Mouse (Mus musculus) testis, postnatal 10 days (tissue): Measurements from ENCODE around the gene Atp6v0b.
A peak's percentile ranks its signal among the peaks of the same experiment; 100 is the strongest.

ENCODE experiments used
- DNase-seq: peaks from one replicate; pipeline ENCODE4 v3.0.0; 2021; ENCODE audit warnings: low spot score

Gene Atp6v0b

DNA sequence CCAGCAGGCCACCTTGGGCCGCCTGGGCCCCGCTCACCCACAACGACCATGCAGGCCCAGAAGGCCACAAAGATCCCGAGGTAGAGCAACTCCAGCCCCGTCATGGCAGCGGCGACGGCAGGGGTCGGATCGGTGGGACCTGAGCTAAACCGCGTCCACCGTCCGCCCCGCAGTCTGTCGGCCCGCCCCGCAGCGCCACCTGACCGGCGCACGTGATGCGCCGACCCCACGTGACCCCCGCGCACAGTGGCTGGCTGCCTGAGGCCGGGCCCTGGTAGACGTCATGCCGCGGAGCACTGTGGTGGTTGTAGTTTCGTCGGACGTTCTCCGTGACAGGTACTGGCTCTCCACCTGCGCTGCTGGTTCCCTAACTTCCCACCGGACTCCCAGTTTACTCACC, at the start of gene Atp6v0b:
Gene Atp6v0b (minus strand): TSS at position 201 of the 400 bp plus-strand sequence.
- DNase-seq, result peak; percentile 96

DNA sequence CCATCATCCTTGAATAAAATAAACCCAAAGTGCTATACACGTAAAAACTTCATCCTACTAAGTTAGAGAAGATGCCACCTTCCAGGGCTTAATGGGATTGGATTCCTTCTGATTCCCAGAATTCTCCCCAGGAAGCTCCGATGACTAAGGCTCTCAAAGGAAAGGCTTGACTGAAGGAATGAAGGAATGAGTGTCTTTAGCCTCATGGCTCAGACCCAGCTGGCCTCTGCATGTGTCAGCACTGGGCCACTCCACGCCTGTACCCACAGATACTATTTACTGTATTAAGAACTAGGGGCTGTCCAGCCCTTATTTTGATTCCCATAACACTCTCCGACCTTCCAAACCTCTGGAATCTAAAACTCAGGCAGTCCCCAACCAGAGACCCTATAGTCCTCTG, 46.9 kb upstream of the Atp6v0b start:
- DNase-seq, result no peak

DNA sequence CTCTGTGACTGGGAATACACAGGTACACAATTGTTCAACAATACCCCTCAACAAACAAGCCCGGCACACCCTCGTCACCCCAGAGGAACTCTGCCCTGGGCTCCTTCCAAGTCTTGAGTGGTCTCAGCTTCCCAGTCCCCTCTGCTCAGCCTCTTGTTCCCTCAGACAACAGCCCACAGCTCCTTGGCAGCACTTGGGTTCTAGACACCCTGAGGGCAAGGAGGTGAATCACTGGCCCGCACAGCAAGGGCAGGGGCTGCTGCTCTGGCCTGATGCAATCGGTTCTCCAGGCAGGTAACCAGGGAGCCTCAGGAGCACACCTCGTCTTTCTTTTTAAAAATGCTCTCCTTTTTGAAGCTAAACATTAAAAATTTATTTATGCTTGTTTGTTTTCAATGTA, 46.1 kb upstream of the Atp6v0b start:
- no peak for DNase-seq

DNA sequence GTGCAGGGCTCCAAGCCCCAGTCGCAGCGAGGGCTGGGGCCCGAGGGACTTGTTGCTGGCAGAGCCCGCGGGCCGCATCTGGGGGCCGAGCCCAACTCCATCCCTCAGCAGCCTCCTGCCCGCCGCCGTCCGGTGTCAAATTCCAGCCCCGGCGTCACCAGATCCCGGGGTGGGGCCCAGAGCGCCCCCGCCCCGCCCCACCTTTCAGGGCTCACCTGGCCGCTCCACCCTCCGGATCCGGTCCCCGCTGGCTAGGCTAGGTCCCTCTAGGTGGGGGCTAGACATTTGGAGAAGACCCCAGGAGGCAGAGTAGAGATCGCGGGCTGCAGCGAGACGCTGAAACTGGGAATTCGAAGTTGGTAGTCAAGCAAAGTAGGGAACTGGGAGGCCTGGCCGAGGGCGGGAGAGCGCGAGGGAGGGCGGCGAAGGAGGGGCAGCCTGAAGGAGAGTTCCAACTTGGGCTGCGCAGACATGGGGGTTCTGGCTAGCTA, 42.3 kb upstream of the Atp6v0b start, which contains the start of gene Artn:
Gene Artn (minus strand): TSS at position 373 of the 491 bp plus-strand sequence.
- peak; percentile 59 for DNase-seq

DNA sequence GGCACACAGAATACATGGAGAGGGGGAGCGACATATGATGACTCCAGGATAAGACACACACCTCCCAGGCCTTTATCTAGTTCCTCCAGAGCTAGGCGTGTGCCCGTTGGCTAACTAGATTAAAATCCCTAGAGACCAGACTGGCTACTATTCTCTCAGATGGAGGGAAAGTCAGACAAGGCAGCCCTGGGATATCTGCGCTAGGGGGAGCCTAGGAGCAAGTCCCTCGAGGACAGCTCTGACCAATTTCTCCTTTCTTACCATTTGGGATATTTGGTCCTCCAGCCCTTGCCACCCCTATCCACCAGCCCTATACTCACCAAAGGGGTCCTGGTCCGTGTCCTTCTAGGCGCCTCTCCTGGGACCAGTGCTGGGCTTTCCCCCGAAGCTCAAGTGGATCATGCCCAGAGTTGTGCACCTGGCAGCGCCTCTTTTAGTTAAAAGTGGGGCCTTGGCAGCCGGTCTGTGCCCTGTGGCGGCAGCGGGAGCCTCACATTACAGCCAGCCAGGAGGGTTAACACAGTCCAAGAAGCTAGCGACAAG, 41.6 kb upstream of the Atp6v0b start:
- DNase-seq, result peak; percentile 77

DNA sequence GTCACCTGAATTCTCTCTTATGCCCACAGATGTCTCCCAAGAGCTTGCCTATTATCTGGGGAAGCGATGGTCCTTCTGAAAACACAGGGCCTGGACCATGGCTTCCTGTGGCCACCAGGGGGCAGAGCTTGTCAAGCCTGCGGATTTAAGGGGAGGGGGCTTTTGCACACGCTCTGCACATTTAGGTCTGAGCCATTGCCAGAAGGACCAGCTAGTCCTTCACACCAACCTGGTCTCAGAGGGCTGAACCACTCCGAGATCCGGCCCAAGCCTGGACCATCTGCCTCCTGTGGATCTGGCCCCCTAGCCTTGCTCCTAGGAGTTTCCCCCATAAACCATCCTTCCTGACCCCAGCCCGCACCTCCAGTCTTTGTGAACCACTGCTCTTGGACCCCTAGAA, 41.1 kb upstream of the Atp6v0b start:
- peak; percentile 69 for DNase-seq

DNA sequence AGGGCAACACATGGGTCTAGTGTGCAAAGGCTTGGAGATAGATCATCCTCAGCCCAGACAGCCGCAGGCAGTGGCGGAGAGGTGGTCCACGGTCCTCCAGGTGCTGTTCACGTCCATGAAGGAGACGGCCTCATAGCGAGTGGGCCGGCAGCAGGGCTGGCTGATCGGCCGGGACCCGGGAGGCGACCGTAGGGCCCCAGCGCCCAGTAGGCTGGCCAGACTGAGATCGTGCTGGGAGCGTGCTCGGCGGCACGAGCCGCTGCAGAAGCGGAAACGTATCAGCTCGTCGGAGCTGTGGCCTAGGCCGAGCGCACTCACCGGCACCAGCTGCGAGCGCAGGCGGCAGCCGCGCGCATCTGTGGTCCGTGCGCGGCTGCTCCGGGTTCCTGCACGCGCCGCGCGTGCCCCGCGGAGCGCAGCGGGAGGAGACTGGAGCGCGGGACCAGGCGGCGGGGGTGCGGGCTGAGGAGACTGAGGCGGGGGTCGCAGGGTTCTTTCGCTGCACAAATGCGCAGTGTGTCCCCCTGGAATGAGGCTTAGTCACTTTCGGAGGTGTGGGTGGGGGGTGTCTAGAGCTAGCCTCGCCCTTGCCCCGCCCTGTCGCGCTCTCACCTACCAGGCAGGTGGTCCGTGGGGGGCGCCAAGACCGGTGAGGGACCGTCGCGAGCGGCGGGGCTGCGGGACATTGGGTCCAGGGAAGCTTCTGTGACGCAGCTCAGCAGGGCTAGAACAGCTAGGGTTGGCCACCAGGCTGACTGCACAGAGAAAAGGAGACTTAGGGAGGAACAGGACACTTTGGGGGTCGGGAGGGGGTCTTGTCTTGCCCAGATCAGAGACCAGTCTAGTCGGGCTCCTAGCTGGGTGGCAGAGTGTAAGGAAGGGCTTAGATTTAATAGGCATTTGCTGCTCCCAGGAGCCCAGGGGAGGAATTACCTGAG, 39.7 kb upstream of the Atp6v0b start:
- DNase-seq, result peak; percentile 67

DNA sequence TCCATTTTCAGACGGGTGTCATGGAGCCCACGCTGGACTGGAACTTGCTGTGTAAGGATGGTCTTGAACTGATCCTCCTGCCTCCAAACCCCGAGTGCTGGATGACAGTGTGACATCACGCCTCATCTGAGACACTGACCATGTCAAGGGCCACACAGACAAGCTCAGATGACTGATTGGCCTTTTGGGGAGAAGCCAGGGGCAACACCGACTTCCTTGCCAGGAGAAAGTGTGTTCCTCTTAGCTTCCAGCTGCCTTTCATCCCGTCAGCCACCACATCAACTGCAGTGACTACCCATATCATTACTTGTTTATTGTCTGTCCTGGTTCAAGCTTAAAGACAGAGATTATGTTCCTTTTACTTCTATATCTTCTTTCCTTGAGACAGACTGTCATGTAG, 37.8 kb upstream of the Atp6v0b start:
- no peak for DNase-seq

DNA sequence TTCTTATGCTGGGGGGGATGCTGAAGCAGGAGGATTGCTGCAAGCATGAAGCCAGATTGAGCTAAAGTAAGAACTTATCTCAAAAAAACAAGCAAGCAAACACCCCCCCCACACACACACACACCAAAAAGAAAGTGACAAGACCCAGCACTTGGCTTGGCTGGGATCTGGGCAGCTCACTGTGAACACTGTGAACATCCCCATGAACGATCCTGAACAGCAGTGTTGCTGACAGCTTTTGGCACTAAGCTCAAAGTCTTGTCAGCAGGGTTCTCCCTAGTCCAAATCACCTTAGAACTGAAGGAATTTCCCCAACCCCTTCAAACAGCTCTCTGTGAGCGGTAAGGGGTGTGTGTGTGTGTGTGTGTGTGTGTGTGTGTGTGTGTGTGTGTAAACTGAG, 36.3 kb upstream of the Atp6v0b start:
- no peak for DNase-seq

DNA sequence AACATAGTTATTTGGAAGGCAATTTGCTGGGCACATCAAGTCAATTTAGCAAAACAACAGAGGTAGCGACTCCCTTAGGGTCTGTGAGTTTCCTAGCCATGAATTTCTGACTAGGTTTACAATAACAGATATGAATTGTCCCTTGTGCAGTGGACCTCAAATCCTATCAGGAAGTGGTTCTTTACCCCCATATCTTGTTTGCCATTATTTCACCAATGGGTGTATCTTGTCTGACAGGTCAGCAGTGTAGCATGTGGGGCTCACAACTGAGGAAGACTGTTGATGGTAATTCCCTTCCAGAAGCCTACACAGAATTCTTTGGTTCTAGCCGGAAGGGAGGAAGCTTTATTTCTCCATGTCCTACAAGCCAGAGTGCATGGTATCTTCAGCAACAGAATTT, 34.2 kb upstream of the Atp6v0b start:
- no peak for DNase-seq

DNA sequence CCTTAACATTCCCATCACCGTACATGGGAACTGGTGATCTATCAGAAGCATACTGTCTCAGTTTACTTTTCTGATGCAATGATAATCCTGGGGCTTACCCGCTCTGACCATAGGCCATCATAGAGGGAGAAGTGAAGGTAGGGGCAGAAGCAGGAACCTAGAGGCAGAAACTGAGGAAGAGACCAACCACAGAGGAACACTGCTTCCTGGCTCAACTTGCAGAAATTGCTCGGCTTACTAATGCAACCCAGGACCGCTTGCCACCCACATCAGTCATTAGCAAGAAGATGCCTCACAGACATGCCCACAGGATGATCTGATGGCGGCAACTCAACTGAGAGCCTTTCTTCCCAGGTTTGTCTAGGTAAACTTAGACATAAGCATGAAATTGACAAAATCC, 31.6 kb upstream of the Atp6v0b start:
- no peak for DNase-seq

DNA sequence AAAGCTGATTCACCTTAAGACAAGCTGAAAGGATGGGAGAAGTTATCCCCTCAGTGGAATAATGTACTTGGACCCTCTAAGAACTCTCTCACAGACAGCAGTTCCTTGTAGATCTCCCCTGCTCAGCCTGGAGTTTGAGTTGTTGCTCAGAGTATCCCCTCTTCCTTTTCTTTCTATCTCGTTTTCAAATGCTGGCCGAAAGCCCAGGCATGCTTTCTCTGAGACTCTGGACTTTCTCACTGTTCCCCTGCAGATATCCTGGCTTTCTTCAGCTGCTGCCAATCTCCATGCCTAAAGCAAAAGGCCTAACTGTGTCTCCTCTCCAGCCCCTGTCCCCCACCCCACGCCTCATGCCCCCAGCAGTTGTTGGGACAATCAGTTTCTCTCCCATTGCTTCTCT, 31.1 kb upstream of the Atp6v0b start:
- no peak for DNase-seq

DNA sequence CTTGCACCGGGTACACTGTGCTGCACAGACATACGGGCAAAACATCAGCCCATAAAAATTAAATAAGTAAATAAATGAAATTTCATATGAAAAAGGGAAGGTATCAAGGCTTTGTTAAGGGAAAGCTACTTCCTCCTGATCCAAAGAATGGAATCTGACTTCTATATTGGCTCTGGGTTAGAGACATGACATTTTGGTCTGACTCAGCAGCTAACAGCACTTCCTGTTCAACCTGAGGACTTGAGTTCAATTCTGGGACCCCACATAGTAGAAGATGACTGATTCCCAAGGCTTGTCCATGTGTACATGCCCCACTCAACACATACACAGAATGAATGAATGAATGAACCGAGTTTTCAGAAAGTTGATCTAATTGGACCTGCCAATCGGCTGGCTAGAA, 30.7 kb upstream of the Atp6v0b start:
- DNase-seq, result no peak

DNA sequence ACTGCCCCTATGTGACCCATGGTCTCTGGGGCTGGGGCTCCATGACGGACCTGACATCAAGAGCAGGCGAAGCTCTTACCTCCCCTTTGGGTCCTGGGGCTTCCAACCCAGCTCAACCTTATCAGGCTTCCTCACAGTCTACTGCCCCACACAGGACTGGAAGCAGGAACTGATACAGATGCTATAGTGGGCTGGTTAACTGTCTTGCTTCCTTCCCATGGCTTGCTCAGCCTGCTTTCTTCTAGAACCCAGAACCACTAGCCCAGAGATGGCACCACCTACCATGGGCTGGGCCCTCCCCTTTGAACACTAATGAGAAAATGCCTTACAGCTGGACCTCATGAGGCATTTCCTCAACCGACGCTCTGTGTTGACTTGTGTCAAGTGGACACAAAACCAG, 30.3 kb upstream of the Atp6v0b start:
- no peak for DNase-seq

DNA sequence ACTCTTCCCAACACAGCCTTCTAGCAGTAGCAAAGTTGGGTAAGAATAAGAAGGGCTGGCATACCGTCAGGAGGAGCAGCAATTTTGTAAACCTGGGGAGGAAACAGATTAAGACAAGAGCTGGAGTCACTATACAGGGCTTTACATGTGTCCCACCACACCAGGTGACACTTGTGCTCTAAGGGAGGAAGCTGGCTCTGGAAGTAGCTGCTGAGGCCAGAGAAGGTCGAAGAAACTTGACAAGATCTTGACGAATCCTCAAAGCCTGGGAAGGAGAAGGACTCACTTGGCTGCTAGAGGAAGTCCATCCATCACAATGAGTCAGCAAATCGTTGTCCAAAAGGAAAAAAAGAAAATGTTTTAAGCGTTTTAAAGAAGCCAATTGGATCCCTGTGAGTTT, 29.3 kb upstream of the Atp6v0b start:
- no peak for DNase-seq

DNA sequence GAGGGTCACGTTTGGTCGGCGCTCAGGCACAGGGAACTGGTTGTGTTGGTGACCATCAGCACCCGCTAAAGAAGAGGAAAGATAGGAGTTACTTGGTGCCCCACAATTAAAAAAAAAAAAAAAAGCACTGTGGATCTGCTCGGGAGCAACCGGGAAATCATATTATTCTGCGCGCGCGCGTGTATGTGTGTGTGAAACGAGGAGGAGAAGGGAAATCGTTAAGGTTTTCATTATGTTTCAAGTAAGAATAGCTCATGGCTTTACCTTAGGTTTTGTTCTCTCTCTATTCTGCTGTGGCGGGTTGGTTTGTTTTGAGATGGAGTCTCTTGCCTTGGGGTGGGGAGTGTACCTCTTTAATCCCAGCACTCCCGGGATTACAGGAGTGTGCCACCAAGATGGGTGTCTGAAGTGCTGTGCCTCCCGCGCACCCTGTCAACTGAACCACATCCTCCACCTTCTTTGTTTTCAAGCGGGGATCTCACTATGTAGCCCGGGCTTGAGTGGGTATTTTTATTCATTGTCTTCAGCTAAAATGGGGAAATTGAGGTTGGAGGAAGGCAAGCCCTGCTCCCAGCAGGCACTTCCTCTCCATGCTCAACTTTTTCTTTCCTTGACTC, 28.5 kb upstream of the Atp6v0b start:
- no peak for DNase-seq

DNA sequence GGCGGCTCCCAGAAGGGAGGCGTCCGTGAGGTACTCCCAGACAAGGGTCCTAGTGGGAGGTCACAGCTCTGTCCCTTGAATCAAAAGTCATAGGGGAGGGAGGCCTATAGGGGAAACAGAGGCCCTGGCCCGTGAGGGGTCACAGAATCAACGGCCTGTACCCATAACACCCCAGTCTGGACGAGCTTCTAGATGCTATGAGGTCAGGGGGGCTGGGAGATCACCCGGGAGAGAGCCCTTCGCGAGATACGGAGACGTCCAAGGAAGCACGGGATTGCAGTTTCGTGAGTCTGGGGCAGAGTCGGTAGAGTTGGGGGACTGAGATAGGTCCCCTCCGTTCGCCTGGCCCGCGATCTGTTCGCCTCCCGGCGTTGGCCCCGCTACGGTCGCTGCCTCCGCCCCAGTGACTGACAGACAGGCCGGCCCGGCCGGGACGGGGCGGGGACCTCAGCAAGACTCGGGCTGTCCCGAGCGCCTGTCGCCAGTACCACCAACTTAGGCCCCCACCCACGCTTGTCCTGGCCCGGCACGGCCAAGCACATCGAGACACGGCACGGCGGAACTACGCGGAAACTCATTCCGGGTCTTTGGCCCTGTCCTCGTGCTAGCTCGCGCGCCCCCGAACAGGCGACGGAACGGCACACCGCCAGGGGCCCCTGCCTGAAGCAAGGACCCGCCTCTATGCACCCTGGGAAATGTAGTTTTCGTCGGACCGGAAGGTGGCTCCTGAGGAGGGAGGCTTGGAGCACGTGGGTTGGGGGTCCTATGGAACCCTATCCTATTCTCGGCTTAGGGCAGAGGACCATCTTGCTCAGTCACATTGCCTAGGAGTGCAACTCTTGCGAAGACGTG, 27.7 kb upstream of the Atp6v0b start, which contains the start of gene Ipo13:
Gene Ipo13 (minus strand): TSS at position 409 of the 852 bp plus-strand sequence.
- peak; percentile 93 for DNase-seq

DNA sequence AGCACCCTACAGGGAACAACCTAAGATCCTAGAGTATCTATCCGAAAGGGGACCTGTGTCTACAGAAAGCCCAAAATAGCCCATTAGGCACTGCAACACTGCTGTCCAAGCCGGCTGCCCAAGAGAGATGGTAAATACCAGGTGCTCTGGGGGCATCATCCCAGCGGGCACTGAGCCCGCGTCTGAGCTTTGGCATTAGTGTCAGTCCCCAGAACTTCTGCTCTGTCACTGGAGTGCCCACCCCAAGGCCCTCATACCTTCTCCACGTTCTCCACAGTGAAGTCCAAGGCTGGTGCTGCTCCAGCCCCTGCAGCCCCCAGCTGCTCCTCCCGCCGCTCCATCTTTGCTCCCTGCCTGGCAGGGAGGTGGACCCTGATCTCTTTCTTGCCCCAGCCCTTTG, 26.9 kb upstream of the Atp6v0b start:
- no peak for DNase-seq

DNA sequence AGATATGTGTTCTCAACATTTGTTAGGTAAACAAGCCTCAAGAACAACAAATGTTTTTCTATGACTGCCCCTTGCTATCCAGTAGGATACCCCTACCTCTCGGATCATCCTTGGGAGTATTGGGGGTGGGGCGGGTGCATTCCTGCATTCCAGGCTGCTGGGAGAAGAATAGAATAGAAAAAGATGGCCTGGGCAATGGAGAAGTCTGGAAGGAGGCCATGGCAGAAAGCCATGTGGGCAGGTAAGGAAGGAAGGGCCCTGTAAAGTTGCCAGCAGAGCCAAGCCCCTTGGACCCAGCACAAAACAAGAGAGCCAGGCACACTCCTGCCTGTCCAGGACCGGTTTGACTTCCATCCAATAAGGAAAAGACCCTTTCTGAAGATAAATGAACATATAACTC, 26.3 kb upstream of the Atp6v0b start:
- DNase-seq, result peak; percentile 56

DNA sequence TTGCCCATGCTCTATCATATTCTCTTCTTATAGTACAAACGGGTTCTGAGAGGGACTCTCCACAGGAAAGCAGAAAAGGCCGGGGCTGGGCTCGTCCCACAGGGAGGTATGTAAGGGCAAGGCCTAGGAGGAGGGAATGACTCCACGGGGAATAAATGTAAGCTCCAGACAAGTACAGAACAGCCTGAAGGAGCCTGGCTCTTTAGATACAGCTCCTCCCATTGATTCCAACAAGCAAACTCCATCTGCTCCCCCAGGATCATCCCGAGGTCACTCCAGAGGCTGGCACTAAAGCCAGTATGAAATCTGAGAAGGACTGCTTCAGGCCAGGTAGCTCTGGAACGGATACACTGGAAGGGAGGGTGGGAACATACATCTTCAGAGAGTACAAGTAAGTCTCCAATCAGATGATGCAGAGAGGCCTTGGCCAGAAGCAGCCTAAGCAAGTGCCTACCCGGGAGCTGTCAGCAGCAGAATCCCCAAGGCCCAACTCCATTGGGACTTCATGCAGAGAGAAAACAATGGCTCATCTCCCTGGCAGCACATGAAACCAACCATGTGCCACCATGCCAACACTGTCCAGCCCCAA, 25.6 kb upstream of the Atp6v0b start:
- no peak for DNase-seq

DNA sequence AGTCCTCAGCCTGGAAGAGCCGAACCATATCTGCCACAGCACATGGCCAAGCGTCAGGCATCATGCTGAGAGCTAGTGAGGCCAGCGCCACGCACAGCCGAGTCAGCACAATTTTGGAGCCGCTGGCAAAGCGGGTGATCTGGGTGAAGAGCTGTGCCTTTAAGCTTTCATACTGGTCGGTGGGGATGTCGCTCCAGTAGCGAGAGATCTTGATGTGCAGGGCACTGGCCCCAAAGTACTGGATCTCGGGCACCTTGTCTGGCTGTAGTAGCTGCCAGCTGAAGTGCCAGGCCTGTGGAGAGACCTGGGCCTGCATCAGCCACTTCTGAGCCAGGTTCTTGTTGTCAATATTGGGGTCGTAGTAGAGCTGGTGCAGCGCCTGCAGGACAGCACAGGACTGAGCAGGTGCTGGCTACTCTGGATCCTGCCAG, 25.0 kb upstream of the Atp6v0b start:
- no peak for DNase-seq
